Mouse (Mus musculus) limb, embryonic 11.5 days (tissue): ENCODE data around the gene Psg22. TPM values are rescaled to one million over a fixed set of nuclear protein-coding genes. Genes with fewer than 3 reads are reported as not detected.
"Not testable (repeated sequence)": the region's sequence is repeated elsewhere in the genome, so short reads cannot be mapped to it uniquely, and the experiment has no call there.

Experiments used
- ATAC-seq: fragments of 200-750 bp; cut with Nextera tagmentation; 2 replicates; pipeline ENCODE4 v1.8.0; 2017; ENCODE audit warnings: low read depth; ENCODE audit not compliant: insufficient number of reproducible peaks, low FRiP score, low TSS enrichment
- DNase-seq: peaks from one replicate; pipeline ENCODE4 v3.0.0-alpha.2; 2015; ENCODE audit warnings: low spot score
- H3K27ac ChIP-seq: fragments of 300-500 bp; sonication (generic); replicated peaks from 2 replicates; pipeline ENCODE4 v1.5.1; 2014; ENCODE audit warnings: low read depth, mild to moderate bottlenecking, low read length
- H3K27me3 ChIP-seq: fragments of 300-500 bp; sonication (generic); 2 replicates; pipeline ENCODE4 v1.6.1; 2014; ENCODE audit warnings: mild to moderate bottlenecking, low read length, mixed read lengths; ENCODE audit not compliant: control insufficient read depth, insufficient read depth
- H3K36me3 ChIP-seq: fragments of 300-500 bp; sonication (generic); 2 replicates; pipeline ENCODE4 v1.6.1; 2014; ENCODE audit warnings: mild to moderate bottlenecking, low read length, moderate library complexity, mixed read lengths; ENCODE audit not compliant: control insufficient read depth, insufficient read depth
- H3K4me1 ChIP-seq: fragments of 300-500 bp; sonication (generic); 2 replicates; pipeline ENCODE4 v1.6.1; 2014; ENCODE audit warnings: low read length, mixed read lengths; ENCODE audit not compliant: control insufficient read depth, insufficient read depth
- H3K4me2 ChIP-seq: fragments of 300-500 bp; sonication (generic); 2 replicates; pipeline ENCODE4 v1.6.1; 2014; ENCODE audit warnings: low read depth, mild to moderate bottlenecking, moderate library complexity; ENCODE audit not compliant: severe bottlenecking
- H3K4me3 ChIP-seq: fragments of 300-500 bp; sonication (generic); 2 replicates; pipeline ENCODE4 v1.5.1; 2014; ENCODE audit warnings: low read depth, low read length
- H3K9ac ChIP-seq: fragments of 300-500 bp; sonication (generic); 2 replicates; pipeline ENCODE4 v1.6.1; 2014; ENCODE audit warnings: mild to moderate bottlenecking, low read length
- H3K9me3 ChIP-seq: fragments of 300-500 bp; sonication (generic); 2 replicates; pipeline ENCODE4 v1.6.1; 2016; ENCODE audit warnings: low read length; ENCODE audit not compliant: control insufficient read depth
- WGBS: fragments of 180-500 bp; shearing (Covaris S2); extraction: QIAGEN DNeasy Blood & Tissue Kit; methylation state at CpG from one replicate; pipeline ENCODE4 v1.1.7; 2014; 5-methylcytosine and 5-hydroxymethylcytosine counted together
- polyA plus RNA-seq: library from polyadenylated mRNA; unstranded; fragments of >200 nt; fragmentation: Nextera tagmentation; extraction: Ambion mirVana; gene quantifications from 2 replicates; pipeline ENCODE4 v1.2.1, GENCODE M21; 2014

Psg22 gene
- polyA plus RNA-seq, 1 experiment from 2014 or later: not detected

DNA sequence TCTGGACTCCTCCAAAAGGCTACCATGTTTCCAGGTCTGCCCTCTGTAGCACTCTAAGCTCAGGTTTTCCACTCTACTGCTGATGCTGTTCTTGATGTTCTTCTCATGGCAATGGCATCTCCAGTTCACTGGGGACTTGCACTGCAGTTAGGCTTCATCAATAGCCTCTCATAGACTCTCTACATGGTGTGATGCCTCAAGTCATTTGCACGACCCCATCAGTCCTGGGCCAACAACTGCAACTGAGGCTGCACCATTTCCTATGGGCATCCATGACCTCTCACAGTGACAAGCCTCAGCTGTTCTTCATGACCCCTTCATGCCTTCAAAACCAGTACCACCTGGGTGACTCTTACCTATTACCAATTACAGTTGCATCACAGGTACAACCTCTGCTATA lies 10.5 kb downstream of the Psg22 start:
- no peak overlapping the region for H3K9ac ChIP-seq
- H3K36me3 ChIP-seq: no peaks in the 10 kb centered on the region
- H3K27ac ChIP-seq: no peak overlapping the region
- WGBS: 75% methylated on average over 1 of the region's 1 CpGs
- no peaks in the 10 kb centered on the region for H3K4me1 ChIP-seq
- H3K9me3 ChIP-seq: no peaks in the 10 kb centered on the region
- no peak overlapping the region for H3K4me3 ChIP-seq
- ATAC-seq (no peak), DNase-seq (no peak)
- H3K27me3 ChIP-seq: no peaks in the 10 kb centered on the region
- no peak overlapping the region for H3K4me2 ChIP-seq

DNA sequence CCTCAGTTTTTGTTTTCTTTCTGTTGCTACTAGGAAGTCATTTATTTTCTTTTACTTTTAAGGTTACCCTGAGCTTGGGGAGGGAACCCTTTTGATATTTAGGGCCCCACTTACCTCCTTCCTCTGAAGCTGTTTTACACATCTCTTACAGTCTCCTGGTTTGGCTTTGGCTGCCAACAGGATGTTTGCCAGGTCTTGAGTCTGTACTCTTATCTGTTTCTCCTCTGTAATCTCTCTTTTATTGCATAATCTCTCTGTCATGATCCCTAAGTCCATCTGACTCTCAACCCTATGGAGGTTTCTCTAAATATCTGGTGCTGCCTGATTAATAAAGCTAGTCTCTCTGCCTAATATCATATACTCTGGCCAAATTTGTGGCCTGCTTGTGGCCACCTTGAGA lies 15.2 kb downstream of the Psg22 start:
- no peak overlapping the region for H3K27ac ChIP-seq
- ATAC-seq (no peak), DNase-seq (no peak)
- no peak overlapping the region for H3K9ac ChIP-seq
- no peaks in the 10 kb centered on the region for H3K27me3 ChIP-seq
- H3K4me1 ChIP-seq: no peaks in the 10 kb centered on the region
- no peak overlapping the region for H3K4me3 ChIP-seq
- no peak overlapping the region for H3K4me2 ChIP-seq
- H3K36me3 ChIP-seq: no peaks in the 10 kb centered on the region
- no peaks in the 10 kb centered on the region for H3K9me3 ChIP-seq

DNA sequence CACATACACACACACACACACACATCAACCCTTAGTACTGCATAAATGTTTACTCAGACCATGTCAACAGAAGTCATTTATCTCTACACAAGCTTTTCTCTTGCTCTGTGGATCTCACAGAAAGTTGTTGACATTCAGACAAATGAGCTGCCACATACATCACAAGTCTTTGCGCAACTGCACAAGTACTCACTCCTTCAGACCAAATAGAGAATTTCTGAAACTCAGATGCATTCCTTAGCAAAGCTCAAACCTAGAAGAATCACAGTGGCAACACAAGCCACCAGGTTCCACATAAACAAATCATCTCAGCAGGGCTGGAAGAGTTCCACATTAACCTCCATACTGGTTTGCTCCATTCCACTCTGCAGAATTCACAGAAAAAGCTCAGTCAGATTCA lies 16.6 kb downstream of the Psg22 start:
- ATAC-seq (no peak), DNase-seq (no peak)
- Histone ChIP-seq H3K4me1 (no peaks in the 10 kb centered on the region), H3K27me3 (no peaks in the 10 kb centered on the region), H3K27ac (no peak overlapping the region), H3K9ac (no peak overlapping the region), H3K4me3 (no peak overlapping the region), H3K36me3 (no peaks in the 10 kb centered on the region), H3K4me2 (no peak overlapping the region), H3K9me3 (no peaks in the 10 kb centered on the region)
- WGBS: 86% methylated on average over 1 of the region's 1 CpGs

DNA sequence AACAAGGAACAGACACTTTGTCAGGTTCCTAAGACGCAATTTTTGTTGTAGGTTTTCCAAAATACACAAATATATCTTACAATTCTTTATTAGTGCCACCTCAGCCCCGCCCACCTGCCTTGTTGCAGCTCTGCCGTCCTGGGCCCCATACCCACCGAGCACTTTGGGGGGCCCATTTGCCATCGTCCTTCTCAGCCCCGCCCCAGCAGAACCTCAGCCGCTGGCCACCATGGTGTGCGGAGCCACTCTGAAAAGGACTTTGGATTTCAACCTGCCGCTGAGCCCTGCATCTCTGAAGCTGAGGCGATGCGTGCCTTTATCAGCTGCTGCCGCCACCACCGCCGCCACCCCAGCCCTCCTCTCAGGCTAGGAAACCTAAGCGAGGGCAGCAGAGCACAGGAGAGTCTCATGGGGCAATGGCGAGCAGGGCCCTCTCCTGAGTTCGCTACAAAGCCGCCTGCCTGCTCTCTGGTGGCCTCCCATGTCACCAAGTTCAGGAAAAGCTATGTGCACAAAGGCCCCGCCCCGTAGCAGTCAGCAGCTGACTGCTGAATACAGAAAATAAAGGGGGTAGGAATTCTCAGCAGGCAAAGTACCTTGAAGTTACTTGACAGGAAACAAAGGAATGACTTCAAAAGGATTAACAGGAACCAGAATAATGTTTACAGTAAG lies 28.4 kb downstream of the Psg22 start:
- no peak for ATAC-seq
- no peaks in the 10 kb centered on the region for H3K36me3 ChIP-seq
- H3K4me1 ChIP-seq: no peaks in the 10 kb centered on the region
- H3K27ac ChIP-seq: no peak overlapping the region
- no peaks in the 10 kb centered on the region for H3K9me3 ChIP-seq
- no peak overlapping the region for H3K9ac ChIP-seq
- 10% methylated on average over 20 of the region's 20 CpGs for WGBS
- H3K4me3 ChIP-seq: no peak overlapping the region
- H3K4me2 ChIP-seq: peak overlapping the region; percentile 33; the same call in 1 of the 2 replicates
- peaks cover 9% of the 10 kb centered on the region for H3K27me3 ChIP-seq
- peak; percentile 29 for DNase-seq

DNA sequence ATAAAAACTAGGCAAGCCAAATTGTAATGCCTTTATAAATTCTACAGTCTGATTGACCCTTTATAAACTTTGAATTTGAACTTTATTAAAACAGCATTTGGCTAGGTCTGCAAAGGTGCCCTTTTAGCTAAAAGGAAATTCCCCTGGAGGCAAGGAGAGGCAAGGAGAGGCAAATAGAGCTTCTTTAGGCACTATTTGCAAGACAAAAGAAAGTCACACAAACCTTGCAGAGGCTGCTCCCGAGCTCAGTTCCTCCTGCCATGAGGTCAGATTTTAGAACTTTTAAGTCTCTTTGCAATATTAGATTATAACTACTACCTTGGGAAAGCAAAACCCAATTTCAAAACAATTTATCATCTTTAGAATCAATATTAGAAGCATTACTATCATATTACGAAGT lies 29.5 kb downstream of the Psg22 start:
- WGBS: 45% methylated on average over 2 of the region's 2 CpGs
- not testable (repeated sequence) for H3K4me2 ChIP-seq, ATAC-seq, H3K4me1 ChIP-seq, H3K27ac ChIP-seq, H3K9me3 ChIP-seq, H3K9ac ChIP-seq, H3K4me3 ChIP-seq, H3K27me3 ChIP-seq, H3K36me3 ChIP-seq, DNase-seq

DNA sequence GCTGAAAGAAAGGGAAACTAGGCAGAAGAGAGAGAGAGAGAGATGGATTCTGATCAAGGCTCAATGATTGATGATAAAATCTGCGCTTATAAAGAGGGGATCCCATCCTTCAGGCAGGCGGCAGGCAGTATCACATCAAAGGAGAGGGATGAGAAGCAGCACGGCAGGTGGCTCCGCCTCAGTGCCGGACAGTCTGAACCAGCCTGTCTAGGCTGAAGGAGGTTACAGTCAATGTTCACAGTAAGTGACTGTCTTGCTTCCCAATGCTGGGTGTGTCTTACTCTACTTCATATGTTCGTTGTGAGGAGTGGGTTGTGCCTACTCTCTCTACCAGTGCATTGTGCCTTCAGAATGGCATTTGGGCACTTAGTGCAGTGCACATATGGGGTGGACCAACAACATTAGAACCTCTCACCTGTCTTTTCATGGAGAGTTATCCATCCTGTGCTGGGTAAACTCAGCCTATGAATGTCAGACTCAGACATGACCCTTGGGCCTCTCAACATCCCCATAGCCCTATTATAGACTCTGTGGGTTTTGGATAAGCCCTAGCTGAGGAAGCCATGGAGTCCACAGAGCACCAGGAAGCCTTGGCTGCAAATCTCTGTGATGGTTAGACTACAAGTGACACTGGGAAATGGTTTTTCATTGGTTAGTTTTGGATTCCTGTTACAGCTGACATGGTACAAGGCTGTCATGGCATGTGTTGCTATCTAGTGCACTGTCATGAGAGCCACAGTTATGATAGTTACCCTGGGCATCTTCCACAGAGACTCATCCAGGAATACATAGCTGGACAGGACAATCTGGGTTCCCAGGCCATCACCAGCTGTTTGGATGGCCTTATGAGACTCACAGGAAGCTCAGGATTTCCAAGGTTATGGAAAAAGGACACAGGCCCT lies 31.4 kb downstream of the Psg22 start:
- 17% methylated on average over 6 of the region's 6 CpGs for WGBS
- no peaks in the 10 kb centered on the region for H3K36me3 ChIP-seq
- no peak overlapping the region for H3K4me2 ChIP-seq
- DNase-seq: no peak
- H3K27me3 ChIP-seq: peaks cover 9% of the 10 kb centered on the region
- H3K4me3 ChIP-seq: no peak overlapping the region
- no peaks in the 10 kb centered on the region for H3K9me3 ChIP-seq
- no peak for ATAC-seq
- H3K4me1 ChIP-seq: no peaks in the 10 kb centered on the region
- H3K9ac ChIP-seq: no peak overlapping the region
- no peak overlapping the region for H3K27ac ChIP-seq

DNA sequence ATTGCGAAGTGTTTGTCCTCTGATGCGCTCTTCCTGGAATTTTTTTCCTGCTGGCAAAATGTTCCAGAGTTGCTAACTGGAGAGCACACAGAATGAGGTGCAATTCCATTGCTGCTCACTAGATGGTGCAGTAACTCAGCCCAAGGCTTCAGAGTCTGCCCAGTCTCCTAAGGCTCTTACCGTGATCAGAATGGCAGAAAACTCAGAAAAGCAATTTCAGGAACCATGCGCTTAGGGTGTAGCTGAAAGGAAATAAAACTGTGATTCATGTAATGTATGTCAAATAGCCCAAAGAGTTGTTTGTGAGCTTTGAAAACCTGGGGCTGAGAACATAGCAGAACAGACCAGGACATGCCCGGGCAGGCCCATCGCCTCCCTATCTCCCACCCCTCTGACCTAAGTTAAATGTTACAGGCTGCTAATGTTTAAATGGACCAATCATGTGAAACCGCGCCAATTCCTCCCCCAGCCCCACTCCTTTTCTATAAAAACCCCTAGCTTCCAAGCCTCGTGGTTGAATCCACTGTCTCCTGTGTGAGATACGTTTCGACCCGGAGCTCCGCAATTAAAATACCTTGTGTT lies 32.1 kb downstream of the Psg22 start:
- not testable (repeated sequence) for ATAC-seq, H3K4me1 ChIP-seq, H3K9ac ChIP-seq, H3K27ac ChIP-seq, H3K27me3 ChIP-seq, H3K4me2 ChIP-seq, H3K9me3 ChIP-seq, H3K4me3 ChIP-seq, H3K36me3 ChIP-seq
- WGBS: 51% methylated on average over 11 of the region's 13 CpGs
- DNase-seq: peak; percentile 78

DNA sequence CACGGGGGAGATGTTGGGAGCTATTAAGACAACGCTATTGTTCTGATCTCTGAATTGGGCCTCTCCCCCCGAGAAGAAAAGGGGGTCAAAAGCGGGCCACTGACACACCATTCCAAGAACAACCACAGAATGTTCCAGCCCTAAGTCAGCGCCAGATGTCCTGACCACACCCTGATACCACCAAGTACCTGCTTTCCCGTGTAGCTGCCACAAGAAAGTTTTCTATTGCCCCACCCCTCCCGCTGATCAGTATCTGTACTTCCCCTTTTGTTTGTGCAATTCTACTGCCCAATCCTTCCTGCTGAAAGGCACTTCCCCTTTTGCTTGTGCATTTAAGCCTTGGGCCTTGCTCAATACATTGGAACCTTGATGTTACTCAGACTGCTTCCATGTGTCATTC lies 42.3 kb downstream of the Psg22 start:
- not testable (repeated sequence) for H3K9ac ChIP-seq, H3K36me3 ChIP-seq, DNase-seq, H3K4me2 ChIP-seq, H3K9me3 ChIP-seq, H3K27ac ChIP-seq, ATAC-seq, H3K27me3 ChIP-seq, H3K4me3 ChIP-seq, H3K4me1 ChIP-seq
- WGBS: 90% methylated on average over 7 of the region's 7 CpGs
